Mouse (Mus musculus) CH12.LX (cell line): ENCODE measurements at regions not wholly inside any gene's neighbourhood (a gene's known extent, or its start where the extent isn't known, plus 50 kb on each side); places are given as distances from the start of the nearest gene placed in this dataset.

Experiments used
- DNase-seq: peaks from one replicate; pipeline ENCODE4 v3.0.0-alpha.2; 2013; ENCODE audit errors: extremely low read depth
- H3K27ac ChIP-seq: 2 replicates; pipeline ENCODE4 v1.5.1; 2012; ENCODE audit warnings: low read depth, mild to moderate bottlenecking, control low read depth, moderate library complexity; ENCODE audit not compliant: insufficient read depth
- H3K27me3 ChIP-seq: replicated peaks from 2 replicates; pipeline ENCODE3; 2012; ENCODE audit warnings: inconsistent platforms
- H3K36me3 ChIP-seq, 2 experiments: replicated peaks in 1 of 2; 2 replicates each; pipeline versions ENCODE3 to v1.6.1; 2012; ENCODE audit warnings: inconsistent platforms in 1 of 2, low read length in 1 of 2, mild to moderate bottlenecking in 1 of 2, mixed read lengths in 1 of 2, moderate library complexity in 1 of 2; ENCODE audit not compliant: control insufficient read depth in 1 of 2, insufficient read depth in 1 of 2
- H3K4me1 ChIP-seq, 2 experiments: 2 replicates each; pipeline ENCODE4 v1.6.1; 2012; ENCODE audit warnings: inconsistent platforms in 1 of 2, moderate library complexity in 1 of 2; ENCODE audit not compliant: insufficient read depth in 2 of 2, control insufficient read depth in 1 of 2
- H3K4me2 ChIP-seq: 2 replicates; pipeline ENCODE4 v1.6.1; 2012; ENCODE audit warnings: low read depth, mild to moderate bottlenecking, control low read depth; ENCODE audit not compliant: poor library complexity, insufficient read depth, severe bottlenecking
- H3K4me3 ChIP-seq, 3 experiments: fragments of 150-350 bp in 1 of 3; sonication (generic) in 1 of 3; replicated peaks in 1 of 3; 2 replicates each; pipeline versions ENCODE3 to v1.5.1; 2011 to 2012; ENCODE audit warnings: low read depth in 2 of 3, low read length in 2 of 3, mild to moderate bottlenecking in 2 of 3, moderate library complexity in 2 of 3, control low read depth in 1 of 3, improper control_type of control experiment in 1 of 3, inconsistent platforms in 1 of 3, mixed read lengths in 1 of 3; ENCODE audit not compliant: poor library complexity in 1 of 3
- H3K79me2 ChIP-seq: replicated peaks from 2 replicates; pipeline ENCODE4 v1.6.1; 2012; ENCODE audit warnings: mild to moderate bottlenecking, moderate library complexity; ENCODE audit not compliant: control insufficient read depth, poor library complexity, insufficient read depth, severe bottlenecking; ENCODE audit errors: extremely low read depth
- H3K9ac ChIP-seq: 2 replicates; pipeline ENCODE4 v1.6.1; 2012; ENCODE audit warnings: low read depth, mild to moderate bottlenecking, control low read depth, moderate library complexity; ENCODE audit not compliant: insufficient read depth
- H3K9me3 ChIP-seq: replicated peaks from 2 replicates; pipeline ENCODE3; 2012; ENCODE audit warnings: low read length, inconsistent platforms, mixed read lengths
- CHD2 ChIP-seq: IDR thresholded peaks from 2 replicates; pipeline ENCODE4 v1.6.1; 2011; ENCODE audit warnings: low read length, improper control_type of control experiment
- CTCF ChIP-seq, 2 experiments: IDR thresholded peaks in 1 of 2; conservative IDR thresholded peaks in 1 of 2; 2 replicates each; pipeline ENCODE4 v1.5.1; 2011 to 2012; ENCODE audit warnings: low read depth in 2 of 2, low read length in 2 of 2, improper control_type of control experiment in 1 of 2, inconsistent platforms in 1 of 2, mild to moderate bottlenecking in 1 of 2, moderate library complexity in 1 of 2
- E2F4 ChIP-seq: IDR thresholded peaks from 2 replicates; pipeline ENCODE4 v1.6.1; 2011; ENCODE audit warnings: low read depth, low read length, improper control_type of control experiment; ENCODE audit not compliant: insufficient replicate concordance
- ELF1 ChIP-seq: IDR thresholded peaks from 2 replicates; pipeline ENCODE4 v1.6.1; 2014; ENCODE audit warnings: low read depth, mild to moderate bottlenecking, inconsistent platforms, low read length, improper control_type of control experiment
- HCFC1 ChIP-seq: IDR thresholded peaks from 2 replicates; pipeline ENCODE4 v1.6.1; 2012; ENCODE audit warnings: low read depth, mild to moderate bottlenecking, inconsistent platforms, low read length, improper control_type of control experiment
- JUN ChIP-seq: IDR thresholded peaks from 2 replicates; pipeline ENCODE4 v1.6.1; 2011; ENCODE audit warnings: low read depth, mild to moderate bottlenecking, low read length, improper control_type of control experiment, moderate library complexity; ENCODE audit not compliant: insufficient read depth
- JUND ChIP-seq: conservative IDR thresholded peaks from 2 replicates; pipeline ENCODE4 v1.6.1; 2011; ENCODE audit warnings: low read depth, low read length, improper control_type of control experiment
- MAZ ChIP-seq: IDR thresholded peaks from 2 replicates; pipeline ENCODE4 v1.6.1; 2012; ENCODE audit warnings: low read depth, mild to moderate bottlenecking, inconsistent platforms, low read length, improper control_type of control experiment, moderate library complexity
- MYC ChIP-seq: IDR thresholded peaks from 2 replicates; pipeline ENCODE4 v1.6.1; 2011; ENCODE audit warnings: low read depth, mild to moderate bottlenecking, improper control_type of control experiment, low read length
- POLR2A ChIP-seq: IDR thresholded peaks from 2 replicates; pipeline ENCODE4 v1.6.1; 2011; ENCODE audit warnings: low read depth, mild to moderate bottlenecking, improper control_type of control experiment, low read length
- POLR2AphosphoS2 ChIP-seq: IDR thresholded peaks from 2 replicates; pipeline ENCODE4 v1.6.1; 2011; ENCODE audit warnings: low read depth, low read length, improper control_type of control experiment
- RAD21 ChIP-seq: IDR thresholded peaks from 2 replicates; pipeline ENCODE4 v1.6.1; 2011; ENCODE audit warnings: low read depth, mild to moderate bottlenecking, low read length, improper control_type of control experiment, moderate library complexity
- SMC3 ChIP-seq: IDR thresholded peaks from 2 replicates; pipeline ENCODE4 v1.6.1; 2011; ENCODE audit warnings: low read depth, low read length, improper control_type of control experiment
- TCF12 ChIP-seq: IDR thresholded peaks from 2 replicates; pipeline ENCODE4 v1.6.1; 2014; ENCODE audit warnings: low read depth, mild to moderate bottlenecking, inconsistent platforms, low read length, improper control_type of control experiment
- UBTF ChIP-seq: IDR thresholded peaks from 2 replicates; pipeline ENCODE4 v1.6.1; 2012; ENCODE audit warnings: low read depth, mild to moderate bottlenecking, inconsistent platforms, low read length, improper control_type of control experiment, moderate library complexity
- ZKSCAN1 ChIP-seq: IDR thresholded peaks from 2 replicates; pipeline ENCODE4 v1.6.1; 2012; ENCODE audit warnings: low read depth, inconsistent platforms, low read length, improper control_type of control experiment, borderline replicate concordance
- dilution Hi-C: fragments of 300-500 bp; cut with MboI; formaldehyde crosslinking; loops from 2 replicates; pipeline ENCODE4 v1.14.3; 2020; ENCODE audit warnings: low sequenced_read_pairs; ENCODE audit not compliant: extremely low pct_unique_long_range_greater_than_20kb, extremely low pct_ligation_motif_present
- in situ Hi-C: fragments of 300-500 bp; cut with MboI; formaldehyde crosslinking; loops from 3 replicates; pipeline ENCODE4 v1.14.3; 2019; ENCODE audit warnings: low sequenced_read_pairs, low pct_ligation_motif_present, low pct_unique_long_range_greater_than_20kb, mixed read lengths

DNA sequence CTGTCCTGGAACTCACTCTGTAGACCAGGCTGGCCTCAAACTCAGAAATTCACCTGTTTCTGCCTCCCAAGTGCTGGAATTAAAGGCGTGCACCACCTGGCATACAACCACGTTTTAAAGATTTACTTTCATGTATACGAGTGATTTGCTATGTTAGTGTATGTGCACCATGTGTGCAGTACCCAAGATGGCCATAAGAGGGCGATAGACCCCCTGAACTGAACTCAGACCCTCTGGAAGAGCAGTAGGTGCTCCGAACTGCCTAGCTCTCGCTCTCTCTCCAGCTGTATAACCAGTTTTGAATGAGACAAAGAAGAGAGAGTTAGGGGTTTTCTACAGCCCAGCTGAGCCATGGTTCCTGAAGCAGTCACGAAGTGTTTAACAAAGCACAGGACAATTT is 143.6 kb downstream of the Bcat1 start:
- Histone ChIP-seq H3K9me3 (peaks cover 4% of the 10 kb centered on the region), H3K27me3 (no peaks in the 10 kb centered on the region), H3K27ac (no peak overlapping the region), H3K36me3 (no peaks in the 10 kb centered on the region), H3K4me1 (peaks cover 17 to 31% of the 10 kb centered on the region in 2 experiments), H3K9ac (no peak overlapping the region), H3K4me2 (no peak overlapping the region), H3K79me2 (no peaks in the 10 kb centered on the region), H3K4me3 (no peak overlapping the region)
- dilution Hi-C loops (no loop called here), in situ Hi-C loops (no loop called here)
- no peak for DNase-seq
- TF ChIP-seq CTCF (conservative IDR thresholded peaks at IDR 0.05 in 1 of 2, IDR thresholded peaks at IDR 0.05 in 1 of 2; ENCODE audit: low read depth in 2 of 2, low read length in 2 of 2), result peak; percentile 18 to 28; a peak in 3 of 4 replicates
- no peak for TF ChIP-seq JUN

DNA sequence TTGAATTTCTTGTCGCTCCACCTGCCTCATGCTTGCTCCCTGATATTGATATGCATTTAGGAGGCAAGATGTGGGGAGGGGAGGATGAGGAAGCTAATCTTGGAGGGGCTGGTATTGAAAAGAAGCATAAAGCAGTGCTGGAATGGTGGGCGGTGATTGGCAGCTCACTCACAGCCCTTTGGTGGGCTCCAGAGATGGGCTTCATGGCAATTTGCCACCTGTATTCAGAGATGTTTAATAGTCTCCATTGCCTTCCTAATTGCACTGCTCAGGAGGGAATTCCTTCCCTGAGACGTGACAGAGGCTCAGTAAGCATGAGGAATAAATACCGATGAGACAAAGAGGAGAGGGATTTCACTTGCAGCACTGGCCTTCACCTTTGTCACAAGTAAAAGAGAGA is 146.0 kb downstream of the Bcat1 start:
- Histone ChIP-seq H3K4me1 (peaks cover 21 to 40% of the 10 kb centered on the region in 2 experiments), H3K9ac (no peak overlapping the region), H3K27me3 (no peaks in the 10 kb centered on the region), H3K4me2 (no peak overlapping the region), H3K4me3 (no peak overlapping the region), H3K9me3 (peaks cover 4% of the 10 kb centered on the region), H3K36me3 (no peaks in the 10 kb centered on the region), H3K79me2 (no peaks in the 10 kb centered on the region), H3K27ac (no peak overlapping the region)
- dilution Hi-C loops (no loop called here), in situ Hi-C loops (no loop called here)
- TF ChIP-seq HCFC1, result no peak
- TF ChIP-seq POLR2AphosphoS2, result no peak
- no peak for TF ChIP-seq MYC
- TF ChIP-seq MAZ, result no peak
- no peak for TF ChIP-seq CHD2
- no peak for TF ChIP-seq TCF12
- TF ChIP-seq RAD21, result no peak
- TF ChIP-seq ELF1, result no peak
- no peak for TF ChIP-seq ZKSCAN1
- TF ChIP-seq SMC3, result no peak
- TF ChIP-seq POLR2A, result no peak
- TF ChIP-seq E2F4, result no peak
- no peak for TF ChIP-seq JUND
- TF ChIP-seq UBTF, result no peak
- DNase-seq, result no peak
